Mouse (Mus musculus) heart, postnatal 0 days (tissue): ENCODE results near the gene Rnf121. TPM values are rescaled to one million over a fixed set of nuclear protein-coding genes. Genes with fewer than 3 reads are reported as not detected.

Experiments
- ATAC-seq: fragments of 200-750 bp; cut with Nextera tagmentation; 2 replicates; pipeline ENCODE4 v1.8.0; 2017; ENCODE audit warnings: low read depth, moderate number of reproducible peaks, moderate library complexity; ENCODE audit not compliant: insufficient read depth
- DNase-seq: peaks from one replicate; pipeline ENCODE4 v3.0.0-alpha.2; 2016; ENCODE audit warnings: low spot score
- H3K27ac ChIP-seq: fragments of 300-500 bp; sonication (generic); 2 replicates; pipeline ENCODE4 v1.5.1; 2014; ENCODE audit warnings: low read depth, mild to moderate bottlenecking
- H3K27me3 ChIP-seq: fragments of 300-500 bp; sonication (generic); 2 replicates; pipeline ENCODE4 v1.6.1; 2014; ENCODE audit warnings: low read length, mixed read lengths; ENCODE audit not compliant: control insufficient read depth, insufficient read depth
- H3K36me3 ChIP-seq: fragments of 300-500 bp; sonication (generic); replicated peaks from 2 replicates; pipeline ENCODE4 v1.6.1; 2014; ENCODE audit warnings: low read length, mixed read lengths; ENCODE audit not compliant: control insufficient read depth, insufficient read depth
- H3K4me1 ChIP-seq: fragments of 300-500 bp; sonication (generic); 2 replicates; pipeline ENCODE4 v1.6.1; 2014; ENCODE audit warnings: antibody characterized with exemption; ENCODE audit not compliant: control insufficient read depth, insufficient read depth
- H3K4me2 ChIP-seq: fragments of 300-500 bp; sonication (generic); 2 replicates; pipeline ENCODE4 v1.6.1; 2014; ENCODE audit warnings: low read depth, mild to moderate bottlenecking, low read length, moderate library complexity
- H3K4me3 ChIP-seq: fragments of 300-500 bp; sonication (generic); 2 replicates; pipeline ENCODE4 v1.5.1; 2014; ENCODE audit warnings: low read depth, low read length
- H3K9ac ChIP-seq: fragments of 300-500 bp; sonication (generic); replicated peaks from 2 replicates; pipeline ENCODE4 v1.6.1; 2014; ENCODE audit warnings: low read depth, low read length, mixed read lengths
- H3K9me3 ChIP-seq: fragments of 300-500 bp; sonication (generic); replicated peaks from 2 replicates; pipeline ENCODE4 v1.6.1; 2016; ENCODE audit warnings: low read length; ENCODE audit not compliant: control insufficient read depth
- CTCF ChIP-seq: IDR thresholded peaks from 2 replicates; pipeline ENCODE4 v1.5.1; 2016; ENCODE audit warnings: antibody characterized with exemption, control low read depth, low read depth
- EP300 ChIP-seq: IDR thresholded peaks from 2 replicates; pipeline ENCODE4 v1.6.1; 2016; ENCODE audit warnings: antibody characterized with exemption, low read depth
- WGBS: fragments of 180-500 bp; shearing (Covaris S2); extraction: QIAGEN DNeasy Blood & Tissue Kit; methylation state at CpG from one replicate; pipeline ENCODE4 v1.1.7; 2014; 5-methylcytosine and 5-hydroxymethylcytosine counted together
- polyA plus RNA-seq: library from polyadenylated mRNA; unstranded; fragments of >200 nt; fragmentation: Nextera tagmentation; extraction: Ambion mirVana; gene quantifications from 2 replicates; pipeline ENCODE4 v1.2.1, GENCODE M21; 2015
- total RNA-seq: library from RNA; depleted of rRNA; stranded (reverse); fragments of >200 nt; gene quantifications from 2 replicates; pipeline ENCODE4 v1.2.3, GENCODE M21; 2014; ENCODE audit warnings: low replicate concordance; rRNA removed

Gene Rnf121
- 7.7 and 18.2 TPM in 2 replicates for total RNA-seq
- polyA plus RNA-seq = 10.7 and 12.7 TPM in 2 replicates

- WGBS = under 1% methylated on average over 56 of the region's 56 CpGs
- DNase-seq (peak; percentile 94), ATAC-seq (peak; percentile 98)
- H3K4me2 ChIP-seq = peak within 1 kb of the TSS; percentile 78
- peaks cover 17% of the 10 kb centered on the region for H3K4me1 ChIP-seq
- H3K36me3 ChIP-seq = 0 out of 2 replicates have a peak, but pooled peaks cover 7% of the 10 kb centered on the region
- TF ChIP-seq EP300 (peak; percentile 70; the same call in 1 of the 2 replicates), CTCF (no peak)
- no peaks in the 10 kb centered on the region for H3K9me3 ChIP-seq
- H3K27me3 ChIP-seq = no peaks in the 10 kb centered on the region
- H3K9ac ChIP-seq = peak within 1 kb of the TSS; percentile 63
- H3K4me3 ChIP-seq = peak within 1 kb of the TSS; percentile 76
- H3K27ac ChIP-seq = peak within 1 kb of the TSS; percentile 77
Observed at GRCm38 (mm10) chr7:102065046-102065891, at the start of gene Rnf121, which contains the start of the genes Xndc1 and Xntrpc. Rnf121 (minus strand) TSS chr7:102065469. Xndc1 (plus strand) TSS chr7:102065511. Xntrpc (plus strand) TSS chr7:102065713.

GRCm38 (mm10) chr7:102113151-102113729 is 48.0 kb upstream of the Rnf121 start:
- TF ChIP-seq EP300 (no peak), CTCF (no peak)
- Histone ChIP-seq H3K27ac (no peak overlapping the region), H3K4me2 (no peak overlapping the region), H3K36me3 (no peaks in the 10 kb centered on the region), H3K9ac (no peak overlapping the region), H3K4me1 (no peaks in the 10 kb centered on the region), H3K4me3 (no peak overlapping the region), H3K9me3 (no peaks in the 10 kb centered on the region), H3K27me3 (no peaks in the 10 kb centered on the region)
- ATAC-seq (no peak), DNase-seq (no peak)
- 72% methylated on average over 45 of the region's 45 CpGs for WGBS

- WGBS = 75% methylated on average over 4 of the region's 4 CpGs
- DNase-seq (no peak), ATAC-seq (no peak)
- H3K4me2 ChIP-seq = no peak overlapping the region
- no peaks in the 10 kb centered on the region for H3K36me3 ChIP-seq
- no peaks in the 10 kb centered on the region for H3K27me3 ChIP-seq
- H3K4me3 ChIP-seq = no peak overlapping the region
- no peaks in the 10 kb centered on the region for H3K9me3 ChIP-seq
- H3K27ac ChIP-seq = no peak overlapping the region
- 0 out of 2 replicates have a peak, but pooled peaks cover 6% of the 10 kb centered on the region for H3K4me1 ChIP-seq
- TF ChIP-seq EP300 = no peak
- TF ChIP-seq CTCF = no peak
- H3K9ac ChIP-seq = no peak overlapping the region
Observed at GRCm38 (mm10) chr7:102109746-102110145, 44.5 kb upstream of the Rnf121 start.

GRCm38 (mm10) chr7:102109171-102109570 is 43.9 kb upstream of the Rnf121 start, which contains the start of gene Art5:
Art5 (minus strand) TSS chr7:102109489.
- ATAC-seq (no peak), DNase-seq (no peak)
- H3K27me3 ChIP-seq = no peaks in the 10 kb centered on the region
- H3K9ac ChIP-seq = no peak within 1 kb of the TSS
- H3K9me3 ChIP-seq = no peaks in the 10 kb centered on the region
- WGBS = 66% methylated on average over 7 of the region's 7 CpGs
- TF ChIP-seq EP300 (no peak), CTCF (no peak)
- H3K36me3 ChIP-seq = no peaks in the 10 kb centered on the region
- no peak within 1 kb of the TSS for H3K4me3 ChIP-seq
- H3K27ac ChIP-seq = no peak within 1 kb of the TSS
- H3K4me1 ChIP-seq = 0 out of 2 replicates have a peak, but pooled peaks cover 6% of the 10 kb centered on the region
- H3K4me2 ChIP-seq = peak within 1 kb of the TSS; percentile 19; the same call in 1 of the 2 replicates

GRCm38 (mm10) chr7:102108206-102108605 is 42.9 kb upstream of the Rnf121 start:
- no peak for DNase-seq
- ATAC-seq = no peak
- Histone ChIP-seq H3K9me3 (no peaks in the 10 kb centered on the region), H3K4me2 (peak overlapping the region; percentile 19; the same call in 1 of the 2 replicates), H3K4me3 (no peak overlapping the region), H3K27me3 (no peaks in the 10 kb centered on the region), H3K9ac (no peak overlapping the region), H3K27ac (no peak overlapping the region), H3K4me1 (0 out of 2 replicates have a peak, but pooled peaks cover 6% of the 10 kb centered on the region), H3K36me3 (no peaks in the 10 kb centered on the region)
- no peak for TF ChIP-seq CTCF
- no peak for TF ChIP-seq EP300
- whole genome bisulfite sequencing = 79% methylated on average over 1 of the region's 1 CpGs
